Mouse (Mus musculus): ENCODE results near the gene Klf15. TPM values are rescaled to one million over a fixed set of nuclear protein-coding genes. Genes with fewer than 3 reads are reported as not detected.

The Klf15 gene
- polyA plus RNA-seq, 1 experiment: 15.1 TPM

DNA sequence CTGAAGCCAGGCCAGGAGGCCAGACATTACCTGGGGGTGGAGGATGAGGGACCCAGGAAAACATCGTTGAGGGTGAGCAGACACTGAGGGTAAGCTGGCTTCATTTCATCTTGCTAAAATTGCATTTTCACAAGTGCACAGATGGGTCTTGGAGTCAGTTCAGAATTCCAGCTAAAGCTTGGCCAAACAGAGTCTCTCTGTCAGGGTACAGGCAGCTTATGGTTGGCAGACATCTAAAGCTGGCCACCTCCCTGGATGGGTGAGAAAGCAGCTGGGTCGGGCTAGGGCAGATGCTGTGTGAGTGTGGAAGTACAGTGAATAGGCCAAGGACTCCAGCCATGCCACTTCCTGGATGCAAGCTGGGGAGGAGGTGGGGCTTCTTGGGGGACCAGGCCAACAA, 28.6 kb downstream of the Klf15 start:
- Histone ChIP-seq H3K27me3 (ENCODE audit: control insufficient read depth, insufficient read depth, low read length) (no peaks in the 10 kb centered on the region), H3K4me1 (ENCODE audit: control insufficient read depth, insufficient read depth, insufficient read length, low read length) (peaks cover 7% of the 10 kb centered on the region; the same call in 1 of the 2 replicates), H3K36me3 (ENCODE audit: control insufficient read depth, insufficient read depth, low read length) (no peaks in the 10 kb centered on the region), H3K27ac (ENCODE audit: insufficient read depth, low read depth, low read length) (no peak overlapping the region), H3K4me3 (ENCODE audit: low read depth, low read length) (no peak overlapping the region)
- 69% methylated on average over 2 of the region's 2 CpGs for WGBS
- TF ChIP-seq POLR2A (IDR thresholded peaks at IDR 0.05; ENCODE audit: low read depth, low read length) (no peak), CTCF (IDR thresholded peaks at IDR 0.05; ENCODE audit: extremely low read depth, insufficient read length, insufficient replicate concordance, low read depth, low read length) (no peak)

DNA sequence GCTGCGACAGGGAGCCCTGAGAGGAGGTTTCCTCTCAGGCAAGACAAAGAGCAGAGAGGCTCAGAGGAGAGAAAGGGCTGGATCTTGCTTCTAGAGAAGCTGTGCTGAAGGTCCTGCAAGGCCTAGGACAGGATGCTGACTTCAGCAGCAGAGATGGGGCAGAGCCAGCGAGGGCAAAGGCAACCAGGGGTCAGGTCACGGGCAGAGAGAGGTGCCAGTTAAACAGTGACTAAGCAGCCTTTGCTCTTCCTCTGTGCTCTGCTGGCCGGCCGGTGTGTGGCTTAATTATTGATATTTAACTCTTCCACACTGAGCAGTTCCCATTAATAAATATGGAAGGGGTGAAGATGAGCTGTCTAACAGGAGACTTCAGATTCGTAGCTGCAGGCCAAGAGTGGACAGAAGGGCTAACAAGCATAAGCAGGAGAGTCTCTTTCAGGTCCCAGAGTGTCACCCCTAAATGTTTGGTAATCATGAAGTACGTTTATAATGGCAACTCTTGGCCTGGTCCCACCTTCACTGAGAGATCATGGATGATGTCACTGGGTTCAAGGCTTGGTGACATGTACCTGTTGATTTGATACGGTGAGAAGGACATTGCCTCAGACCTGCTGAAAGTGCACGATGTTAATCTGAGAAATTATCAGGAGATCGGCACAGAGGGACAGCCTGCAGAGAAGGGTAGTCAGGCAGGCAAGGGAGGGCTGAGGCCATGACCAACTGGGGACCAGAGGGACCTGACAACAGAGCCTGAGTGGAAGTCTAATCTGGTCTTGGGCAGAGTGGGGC, 29.8 kb downstream of the Klf15 start:
- Histone ChIP-seq H3K4me3 (ENCODE audit: low read depth, low read length) (no peak overlapping the region), H3K27ac (ENCODE audit: insufficient read depth, low read depth, low read length) (peak overlapping the region; percentile 56), H3K27me3 (ENCODE audit: control insufficient read depth, insufficient read depth, low read length) (no peaks in the 10 kb centered on the region), H3K36me3 (ENCODE audit: control insufficient read depth, insufficient read depth, low read length) (no peaks in the 10 kb centered on the region), H3K4me1 (ENCODE audit: control insufficient read depth, insufficient read depth, insufficient read length, low read length) (peaks cover 7% of the 10 kb centered on the region; the same call in 1 of the 2 replicates)
- 43% methylated on average over 10 of the region's 10 CpGs for WGBS
- TF ChIP-seq POLR2A (IDR thresholded peaks at IDR 0.05; ENCODE audit: low read depth, low read length) (no peak), CTCF (IDR thresholded peaks at IDR 0.05; ENCODE audit: extremely low read depth, insufficient read length, insufficient replicate concordance, low read depth, low read length) (no peak)

DNA sequence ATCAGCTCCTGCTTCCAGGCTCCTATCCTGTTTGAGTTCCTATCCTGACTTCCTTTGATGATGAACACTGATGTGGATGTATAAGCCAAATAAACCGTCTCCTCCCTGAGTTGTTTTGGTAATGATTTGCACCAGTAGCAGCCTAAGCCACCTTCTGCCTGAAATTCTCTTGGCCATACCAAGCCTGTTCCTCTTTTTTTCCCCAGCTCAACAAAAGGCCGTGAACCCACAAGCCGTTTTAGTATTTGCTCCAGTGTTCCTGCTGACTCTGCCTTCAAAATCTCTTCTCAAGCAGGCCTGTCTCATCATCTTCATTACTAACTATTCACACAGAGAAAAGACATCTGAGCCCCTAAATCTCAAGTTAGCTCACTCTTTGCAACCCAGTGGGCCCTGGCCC, 31.8 kb downstream of the Klf15 start:
- TF ChIP-seq CTCF (IDR thresholded peaks at IDR 0.05; ENCODE audit: extremely low read depth, insufficient read length, insufficient replicate concordance, low read depth, low read length) (no peak), POLR2A (IDR thresholded peaks at IDR 0.05; ENCODE audit: low read depth, low read length) (no peak)
- Histone ChIP-seq H3K27ac (ENCODE audit: insufficient read depth, low read depth, low read length) (no peak overlapping the region), H3K4me3 (ENCODE audit: low read depth, low read length) (no peak overlapping the region), H3K4me1 (ENCODE audit: control insufficient read depth, insufficient read depth, insufficient read length, low read length) (peaks cover 7% of the 10 kb centered on the region; the same call in 1 of the 2 replicates), H3K36me3 (ENCODE audit: control insufficient read depth, insufficient read depth, low read length) (no peaks in the 10 kb centered on the region), H3K27me3 (ENCODE audit: control insufficient read depth, insufficient read depth, low read length) (no peaks in the 10 kb centered on the region)
- 82% methylated on average over 3 of the region's 3 CpGs for WGBS

DNA sequence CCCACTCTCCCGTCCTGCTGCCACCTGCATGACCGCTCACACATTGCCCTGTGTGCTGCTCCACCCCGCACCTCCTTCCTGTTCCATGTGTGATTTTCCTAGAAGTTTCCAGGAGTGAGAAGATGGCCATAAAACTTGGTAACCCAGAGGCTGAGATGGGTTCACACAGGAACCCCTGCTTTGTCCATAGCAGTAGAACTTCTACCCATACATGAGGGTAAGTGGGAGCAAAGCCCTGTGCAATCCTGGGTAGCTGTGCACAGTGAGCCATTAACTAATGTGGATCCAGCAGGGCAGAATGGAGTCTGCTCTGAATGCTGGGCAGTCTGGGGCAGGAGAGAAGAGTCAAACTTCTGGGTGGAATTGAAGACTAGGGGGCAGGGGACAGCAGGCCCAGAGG, 32.2 kb downstream of the Klf15 start:
- no peak overlapping the region for H3K27ac ChIP-seq (ENCODE audit: insufficient read depth, low read depth, low read length)
- TF ChIP-seq CTCF (IDR thresholded peaks at IDR 0.05; ENCODE audit: extremely low read depth, insufficient read length, insufficient replicate concordance, low read depth, low read length) (no peak), POLR2A (IDR thresholded peaks at IDR 0.05; ENCODE audit: low read depth, low read length) (no peak)
- 82% methylated on average over 3 of the region's 3 CpGs for WGBS

DNA sequence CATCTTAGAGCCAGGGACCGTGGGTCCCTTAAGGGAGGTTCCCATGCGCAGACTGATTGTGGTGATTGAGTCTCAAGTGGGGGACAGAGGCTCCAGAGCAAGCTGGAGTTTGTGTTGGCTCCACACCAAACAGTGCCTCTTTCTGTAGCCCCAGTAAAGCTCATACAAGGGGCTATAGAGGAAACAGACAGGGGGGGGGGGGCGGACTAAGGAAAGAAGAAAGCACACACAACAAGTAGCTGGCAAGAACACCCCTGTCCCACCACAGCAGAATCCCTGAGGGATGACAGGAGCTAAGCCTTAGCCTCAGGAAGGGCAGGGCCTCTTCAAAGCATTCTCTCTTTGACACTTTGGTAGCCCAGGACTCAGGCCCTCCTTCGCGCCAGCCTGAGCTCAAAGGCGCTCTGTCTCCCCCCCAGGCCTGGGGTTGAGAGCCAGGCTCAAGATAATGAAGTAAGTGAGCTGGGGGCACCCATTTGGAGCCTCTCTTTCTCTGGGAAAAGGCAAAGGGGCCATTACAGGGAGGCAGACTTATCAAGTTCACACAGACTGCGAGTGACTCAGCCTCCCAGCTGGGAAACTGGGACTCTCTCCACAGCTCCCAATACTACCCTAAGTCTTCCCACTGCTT, 33.0 kb downstream of the Klf15 start:
- TF ChIP-seq CTCF (IDR thresholded peaks at IDR 0.05; ENCODE audit: extremely low read depth, insufficient read length, insufficient replicate concordance, low read depth, low read length): no peak
- TF ChIP-seq POLR2A (IDR thresholded peaks at IDR 0.05; ENCODE audit: low read depth, low read length): no peak
- H3K4me3 ChIP-seq (ENCODE audit: low read depth, low read length): no peak overlapping the region
- no peaks in the 10 kb centered on the region for H3K36me3 ChIP-seq (ENCODE audit: control insufficient read depth, insufficient read depth, low read length)
- no peak overlapping the region for H3K27ac ChIP-seq (ENCODE audit: insufficient read depth, low read depth, low read length)
- 74% methylated on average over 7 of the region's 7 CpGs for WGBS
- peaks cover 7% of the 10 kb centered on the region; the same call in 1 of the 2 replicates for H3K4me1 ChIP-seq (ENCODE audit: control insufficient read depth, insufficient read depth, insufficient read length, low read length)
- no peaks in the 10 kb centered on the region for H3K27me3 ChIP-seq (ENCODE audit: control insufficient read depth, insufficient read depth, low read length)

More for the DNA sequence above, 32.2 kb downstream of the Klf15 start:
- Histone ChIP-seq H3K4me1 (ENCODE audit: control insufficient read depth, insufficient read depth, insufficient read length, low read length) (peaks cover 7% of the 10 kb centered on the region; the same call in 1 of the 2 replicates), H3K36me3 (ENCODE audit: control insufficient read depth, insufficient read depth, low read length) (no peaks in the 10 kb centered on the region), H3K27me3 (ENCODE audit: control insufficient read depth, insufficient read depth, low read length) (no peaks in the 10 kb centered on the region), H3K4me3 (ENCODE audit: low read depth, low read length) (no peak overlapping the region)

DNA sequence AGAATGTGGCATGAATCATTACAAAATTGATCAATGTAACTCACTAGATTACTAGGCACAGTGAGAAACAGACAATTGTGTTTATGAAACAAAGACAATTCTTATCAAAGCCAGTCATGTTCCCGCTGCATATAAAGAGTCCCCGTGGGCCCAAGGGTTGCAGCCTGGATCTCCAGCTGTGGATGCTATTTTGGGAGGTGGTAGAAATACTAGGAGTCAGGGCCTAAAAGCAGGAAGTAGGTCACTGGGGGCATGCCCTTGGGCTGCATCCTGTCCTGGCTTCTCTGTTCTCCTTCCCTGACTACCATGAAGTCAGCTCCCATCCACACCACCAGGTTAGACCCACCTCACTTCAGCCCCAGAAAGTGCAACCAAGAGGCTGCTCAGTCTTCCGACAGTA, 33.8 kb downstream of the Klf15 start:
- H3K36me3 ChIP-seq (ENCODE audit: control insufficient read depth, insufficient read depth, low read length): no peaks in the 10 kb centered on the region
- no peak overlapping the region for H3K4me3 ChIP-seq (ENCODE audit: low read depth, low read length)
- TF ChIP-seq POLR2A (IDR thresholded peaks at IDR 0.05; ENCODE audit: low read depth, low read length): no peak
- no peak for TF ChIP-seq CTCF (IDR thresholded peaks at IDR 0.05; ENCODE audit: extremely low read depth, insufficient read length, insufficient replicate concordance, low read depth, low read length)
- no peaks in the 10 kb centered on the region for H3K27me3 ChIP-seq (ENCODE audit: control insufficient read depth, insufficient read depth, low read length)
- 79% methylated on average over 3 of the region's 3 CpGs for WGBS
- peaks cover 7% of the 10 kb centered on the region; the same call in 1 of the 2 replicates for H3K4me1 ChIP-seq (ENCODE audit: control insufficient read depth, insufficient read depth, insufficient read length, low read length)
- no peak overlapping the region for H3K27ac ChIP-seq (ENCODE audit: insufficient read depth, low read depth, low read length)

DNA sequence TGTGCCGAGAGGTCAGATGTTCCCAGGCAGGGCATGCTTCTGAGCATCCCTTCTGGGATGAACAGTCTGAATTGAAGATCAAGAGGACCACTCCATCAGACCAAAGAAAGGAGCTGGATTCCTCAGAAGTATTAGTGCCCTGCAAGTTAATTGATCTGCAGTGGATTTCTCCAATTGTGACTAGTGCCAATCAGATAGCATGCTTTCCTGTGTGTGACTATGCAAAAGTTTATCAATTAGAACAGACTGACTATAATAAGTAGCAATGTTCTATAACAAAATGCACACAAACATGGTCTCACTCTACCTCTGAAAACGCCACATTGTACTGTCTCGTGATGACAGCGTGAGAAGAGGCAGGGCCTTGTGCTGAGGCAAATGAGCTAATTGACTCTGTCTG, 37.1 kb downstream of the Klf15 start:
- Histone ChIP-seq H3K27ac (ENCODE audit: insufficient read depth, low read depth, low read length) (no peak overlapping the region), H3K4me3 (ENCODE audit: low read depth, low read length) (no peak overlapping the region), H3K27me3 (ENCODE audit: control insufficient read depth, insufficient read depth, low read length) (no peaks in the 10 kb centered on the region), H3K36me3 (ENCODE audit: control insufficient read depth, insufficient read depth, low read length) (no peaks in the 10 kb centered on the region), H3K4me1 (ENCODE audit: control insufficient read depth, insufficient read depth, insufficient read length, low read length) (no peaks in the 10 kb centered on the region)
- no peak for TF ChIP-seq POLR2A (IDR thresholded peaks at IDR 0.05; ENCODE audit: low read depth, low read length)
- TF ChIP-seq CTCF (IDR thresholded peaks at IDR 0.05; ENCODE audit: extremely low read depth, insufficient read length, insufficient replicate concordance, low read depth, low read length): no peak
- 80% methylated on average over 4 of the region's 4 CpGs for WGBS
